Mouse (Mus musculus) heart, adult 18-20 months (tissue): ENCODE measurements around the gene Zer1. TPM values are rescaled to one million over a fixed set of nuclear protein-coding genes. Genes with fewer than 3 reads are reported as not detected.
"Not testable (repeated sequence)": the region's sequence is repeated elsewhere in the genome, so short reads cannot be mapped to it uniquely, and the experiment has no call there.

ENCODE experiments used
- DNase-seq, 2 experiments: peaks; one replicate each; pipeline ENCODE4 v3.0.0; 2021 to 2022; ENCODE audit warnings: mixed read lengths in 1 of 2
- total RNA-seq, 2 experiments: library from RNA; stranded (reverse); gene quantifications; 2 replicates each; pipeline ENCODE4 v1.2.3; 2021

Zer1 gene
- total RNA-seq, 2 experiments from 2014 or later, result 21.8 to 23.5 TPM

- peak; percentile 88 to 89 for DNase-seq
Measured at GRCm38 (mm10) chr2:30077502-30078348, 46.7 kb downstream of the Zer1 start, which contains the start of gene Pkn3. Pkn3 (plus strand) TSS chr2:30077684.

GRCm38 (mm10) chr2:30076959-30077358 lies 47.4 kb downstream of the Zer1 start:
- DNase-seq, result no peak

- DNase-seq, result no peak
Measured at GRCm38 (mm10) chr2:30076439-30076838, 47.9 kb downstream of the Zer1 start.

- DNase-seq, result no peak
Measured at GRCm38 (mm10) chr2:30075625-30076024, 48.8 kb downstream of the Zer1 start.

GRCm38 (mm10) chr2:30073285-30073684 lies 51.1 kb downstream of the Zer1 start:
- DNase-seq, result no peak

GRCm38 (mm10) chr2:30072875-30073274 lies 51.5 kb downstream of the Zer1 start:
- DNase-seq, result no peak

GRCm38 (mm10) chr2:30067962-30068361 lies 56.4 kb downstream of the Zer1 start:
- DNase-seq, result no peak

GRCm38 (mm10) chr2:30067031-30067888 lies 57.1 kb downstream of the Zer1 start:
- peak; percentile 49 to 55 for DNase-seq

GRCm38 (mm10) chr2:30066046-30066901 lies 58.1 kb downstream of the Zer1 start:
- DNase-seq, result peak; percentile 92 to 98

GRCm38 (mm10) chr2:30064298-30064697 lies 60.1 kb downstream of the Zer1 start:
- DNase-seq, result no peak

GRCm38 (mm10) chr2:30063791-30064190 lies 60.6 kb downstream of the Zer1 start:
- no peak for DNase-seq

- no peak for DNase-seq
Measured at GRCm38 (mm10) chr2:30063235-30063634, 61.1 kb downstream of the Zer1 start.

- DNase-seq, result peak; percentile 79 to 81
Measured at GRCm38 (mm10) chr2:30062249-30063093, 61.9 kb downstream of the Zer1 start.

- DNase-seq, result peak; percentile 40 to 58
Measured at GRCm38 (mm10) chr2:30061215-30062166, 62.9 kb downstream of the Zer1 start.

- DNase-seq, result no peak
Measured at GRCm38 (mm10) chr2:30058418-30058817, 66.0 kb downstream of the Zer1 start.

- no peak for DNase-seq
Measured at GRCm38 (mm10) chr2:30057223-30057904, 67.0 kb downstream of the Zer1 start, which contains the start of gene Set. Set (plus strand) TSS chr2:30057378.

- DNase-seq, result no peak
Measured at GRCm38 (mm10) chr2:30056736-30057135, 67.6 kb downstream of the Zer1 start.

- DNase-seq, result not testable (repeated sequence)
Measured at GRCm38 (mm10) chr2:30055310-30055709, 69.1 kb downstream of the Zer1 start.
